Mouse (Mus musculus) brown adipose tissue, adult 24 weeks (tissue): ENCODE measurements around the gene Coro1b. TPM values are rescaled to one million over a fixed set of nuclear protein-coding genes. Genes with fewer than 3 reads are reported as not detected.

Source experiments
- H3K27ac ChIP-seq: fragments of 200-500 bp; replicated peaks from 2 replicates; pipeline ENCODE4 v1.5.1; 2012; ENCODE audit warnings: low read depth, mild to moderate bottlenecking, low read length
- H3K4me1 ChIP-seq: fragments of 200-500 bp; 2 replicates; pipeline ENCODE4 v1.6.1; 2012; ENCODE audit warnings: low read length, mixed read lengths; ENCODE audit not compliant: control insufficient read depth, insufficient read depth, insufficient read length
- H3K4me3 ChIP-seq: fragments of 200-500 bp; 2 replicates; pipeline ENCODE4 v1.5.1; 2012; ENCODE audit warnings: low read depth, mild to moderate bottlenecking, low read length, moderate library complexity; ENCODE audit not compliant: insufficient read depth
- polyA plus RNA-seq: library from polyadenylated mRNA; stranded (reverse); fragments of >200 nt; gene quantifications from 2 replicates; pipeline ENCODE4 v1.2.4, GENCODE M21; 2012; ENCODE audit not compliant: missing spikeins, insufficient read depth, insufficient read length

Coro1b gene
- polyA plus RNA-seq, 1 experiment = 103 TPM

DNA sequence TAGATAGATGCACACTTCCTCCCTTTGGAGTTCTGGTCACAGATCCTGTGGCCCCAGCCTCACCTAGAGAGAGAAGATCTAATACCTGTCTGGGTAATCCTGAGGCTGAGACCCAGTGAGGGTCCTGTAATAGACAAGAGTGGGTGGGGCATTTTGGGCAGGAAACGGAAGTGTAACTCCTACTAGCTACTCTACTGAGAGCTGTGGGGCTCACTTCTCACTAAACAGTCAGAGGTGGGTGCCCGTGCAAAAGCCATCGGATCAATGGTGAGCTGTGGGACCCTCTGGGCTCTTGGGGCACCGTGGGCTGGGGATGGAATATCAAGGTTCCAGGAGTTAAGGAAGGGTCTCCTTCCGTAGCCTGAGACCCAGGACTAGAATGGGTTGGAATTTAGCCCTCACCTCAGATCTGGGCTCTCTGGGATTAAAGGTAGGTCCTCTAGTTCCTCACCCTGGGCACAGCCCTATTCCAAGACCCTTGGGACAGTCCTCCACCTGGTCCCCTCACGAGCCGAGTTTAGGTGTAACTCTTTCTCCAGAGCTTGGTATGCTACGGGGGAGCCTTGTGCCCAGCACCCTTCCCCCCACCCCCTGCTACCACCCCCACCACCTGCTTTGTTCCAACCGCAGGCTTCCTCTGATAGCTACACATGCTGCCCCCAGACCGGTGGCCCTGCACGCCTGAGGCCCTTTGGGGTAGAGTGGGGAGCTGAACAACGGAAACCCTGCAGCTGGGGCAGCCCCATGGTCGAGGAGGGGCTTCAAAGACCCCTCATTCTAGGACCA lies 6.2 kb downstream of the Coro1b start:
- peaks cover 10% of the 10 kb centered on the region for H3K4me1 ChIP-seq
- no peak overlapping the region for H3K27ac ChIP-seq
- H3K4me3 ChIP-seq = 0 out of 2 replicates have a peak overlapping the region, but pooled peaks have one; percentile 2

- Histone ChIP-seq H3K4me1 (peaks cover 5% of the 10 kb centered on the region), H3K27ac (no peak overlapping the region), H3K4me3 (no peak overlapping the region)
These were observed 7.0 kb downstream of the Coro1b start for GRCm38 (mm10) chr19:4155223-4156072.

DNA sequence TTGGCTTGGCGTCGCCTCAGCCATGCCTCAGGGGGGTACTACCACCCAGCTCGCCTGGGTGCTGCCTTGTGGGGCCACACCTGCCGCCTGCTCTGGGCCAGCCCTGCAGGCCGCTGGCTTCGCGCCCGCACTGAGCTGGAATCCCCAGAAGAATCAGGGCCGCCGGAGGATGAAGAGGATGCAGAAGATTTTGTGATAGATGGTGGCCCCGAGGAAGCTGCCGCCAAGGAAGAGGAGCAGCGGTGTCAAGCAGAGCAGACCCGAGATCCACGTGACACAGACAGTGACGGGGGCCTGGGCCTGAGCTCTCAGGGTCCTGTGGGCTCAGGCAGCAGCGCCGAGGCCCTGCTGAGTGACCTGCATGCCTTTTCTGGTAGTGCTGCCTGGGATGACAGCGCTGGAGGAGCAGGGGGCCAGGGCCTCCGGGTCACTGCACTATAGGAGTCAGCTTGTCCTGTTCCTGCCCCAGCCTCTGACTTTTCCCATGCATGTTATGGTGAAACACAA lies 7.7 kb downstream of the Coro1b start:
- Histone ChIP-seq H3K27ac (no peak overlapping the region), H3K4me3 (no peak overlapping the region), H3K4me1 (peaks cover 5% of the 10 kb centered on the region)

DNA sequence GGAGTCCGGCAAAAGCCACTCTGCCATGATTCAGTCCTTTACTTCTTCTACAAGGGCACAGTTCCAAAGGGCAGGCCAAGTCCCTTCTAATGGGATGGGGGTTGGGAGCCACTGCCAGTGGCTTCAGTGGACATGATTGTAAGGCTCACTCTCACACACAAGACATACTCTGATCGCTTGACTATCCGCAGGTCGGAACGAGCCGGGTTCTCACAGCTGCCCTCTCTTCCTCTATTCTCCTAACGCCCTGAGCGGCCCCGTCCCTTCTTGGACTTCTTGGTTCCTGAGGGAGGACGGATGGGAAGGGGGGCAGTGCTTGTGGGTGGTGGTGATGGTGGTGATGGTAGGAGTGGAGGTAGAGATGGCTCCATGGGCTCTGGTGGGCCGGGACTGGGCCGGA lies 8.4 kb downstream of the Coro1b start:
- H3K27ac ChIP-seq = no peak overlapping the region
- peaks cover 5% of the 10 kb centered on the region for H3K4me1 ChIP-seq
- no peak overlapping the region for H3K4me3 ChIP-seq

- Histone ChIP-seq H3K27ac (no peak overlapping the region), H3K4me3 (no peak overlapping the region), H3K4me1 (peaks cover 7% of the 10 kb centered on the region)
These were observed 10.6 kb downstream of the Coro1b start for GRCm38 (mm10) chr19:4159049-4159448.

GRCm38 (mm10) chr19:4162646-4163542 lies 14.5 kb downstream of the Coro1b start, which contains the start of gene Rps6kb2:
Gene Rps6kb2, minus strand, starts transcription at chr19:4163354.
- Histone ChIP-seq H3K27ac (peak within 1 kb of the TSS; percentile 43), H3K4me3 (peak within 1 kb of the TSS; percentile 89), H3K4me1 (peaks cover 7% of the 10 kb centered on the region)

GRCm38 (mm10) chr19:4163543-4163887 lies 15.1 kb downstream of the Coro1b start:
- Histone ChIP-seq H3K4me1 (peaks cover 7% of the 10 kb centered on the region), H3K27ac (peak overlapping the region; percentile 33), H3K4me3 (peak overlapping the region; percentile 57)

DNA sequence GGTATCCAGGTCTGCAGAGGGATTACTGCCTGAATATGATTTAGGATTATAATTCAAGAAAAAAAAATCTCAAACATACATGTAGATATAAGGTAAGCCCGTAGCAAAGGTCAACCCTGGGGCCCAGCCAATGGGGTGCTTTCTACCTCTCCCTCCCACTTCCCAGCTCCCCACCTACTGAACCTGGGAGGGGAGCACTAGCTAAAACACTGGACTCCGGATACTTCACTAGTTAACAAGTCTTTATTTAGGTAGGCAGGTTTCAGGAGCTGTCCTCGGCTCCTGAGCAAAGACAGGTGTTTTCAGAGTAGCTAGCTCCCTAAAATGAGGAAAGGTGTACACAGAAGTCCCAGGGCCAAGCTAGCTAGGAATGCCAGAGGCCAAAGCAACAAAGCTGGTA lies 15.7 kb downstream of the Coro1b start:
- peaks cover 7% of the 10 kb centered on the region for H3K4me1 ChIP-seq
- no peak overlapping the region for H3K4me3 ChIP-seq
- no peak overlapping the region; the same call in 1 of the 2 replicates for H3K27ac ChIP-seq

GRCm38 (mm10) chr19:4164721-4165120 lies 16.3 kb downstream of the Coro1b start:
- H3K4me3 ChIP-seq = no peak overlapping the region
- H3K4me1 ChIP-seq = peaks cover 7% of the 10 kb centered on the region
- no peak overlapping the region for H3K27ac ChIP-seq

DNA sequence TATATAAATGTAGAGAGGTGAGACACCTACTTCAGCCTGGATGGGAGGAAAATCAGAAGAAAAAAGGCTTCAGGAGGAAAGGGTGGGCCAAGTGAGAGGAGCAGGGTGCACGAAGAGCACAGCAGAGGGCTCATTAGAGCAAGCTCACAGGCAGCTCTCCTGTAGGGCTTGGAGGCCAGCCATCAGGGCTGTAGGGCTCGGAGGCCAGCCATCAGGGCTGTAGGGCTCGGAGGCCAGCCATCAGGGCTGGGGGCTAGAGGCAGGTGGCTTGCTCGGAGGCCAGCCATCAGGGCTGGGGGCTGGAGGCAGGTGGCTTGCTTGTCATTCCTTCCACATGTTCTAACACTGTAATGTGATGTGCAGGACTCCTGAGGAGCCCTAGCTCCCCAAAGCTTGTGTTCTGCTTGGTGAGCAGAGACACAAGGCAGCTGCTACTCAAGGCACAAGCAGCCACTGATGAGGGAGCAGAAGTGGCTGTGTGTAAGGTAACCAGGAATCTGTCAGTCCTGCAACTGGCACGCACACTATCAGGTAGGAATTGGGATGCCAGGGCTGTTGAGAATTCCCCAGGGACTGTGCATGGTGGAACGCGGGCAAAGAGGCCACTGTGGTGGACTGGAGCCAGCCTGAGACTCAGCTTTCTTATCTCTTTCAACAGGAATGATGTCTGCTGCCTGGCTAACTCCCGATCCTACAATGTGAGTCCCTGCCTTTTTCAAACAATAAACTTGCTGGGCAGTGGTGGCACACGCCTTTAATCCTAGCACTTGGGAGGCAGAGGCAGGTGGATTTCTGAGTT lies 18.5 kb downstream of the Coro1b start:
- H3K4me3 ChIP-seq = no peak overlapping the region
- H3K4me1 ChIP-seq = peaks cover 18% of the 10 kb centered on the region
- H3K27ac ChIP-seq = no peak overlapping the region

DNA sequence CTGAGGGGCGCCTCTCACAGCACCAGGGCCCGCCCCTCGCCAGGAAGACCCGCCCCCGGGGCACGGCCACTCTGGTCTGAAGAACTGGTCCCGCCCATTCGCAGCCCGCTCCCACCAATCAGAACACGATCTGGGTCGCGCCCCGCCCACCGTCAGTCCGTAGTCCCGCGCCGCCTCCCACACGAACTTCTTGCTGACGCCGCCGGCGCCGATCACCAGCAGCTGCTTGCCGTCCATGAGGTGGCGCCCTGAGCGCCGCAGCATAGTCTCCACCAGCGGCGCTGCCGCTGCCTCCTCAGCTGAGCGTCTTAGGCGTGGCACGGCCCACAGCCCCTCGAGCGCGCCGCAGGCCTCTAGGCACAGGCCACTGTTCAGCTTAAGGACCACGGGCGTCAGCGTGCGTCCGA lies 21.0 kb downstream of the Coro1b start:
- H3K4me3 ChIP-seq = peak overlapping the region; percentile 60
- H3K27ac ChIP-seq = peak overlapping the region; percentile 78
- peaks cover 11% of the 10 kb centered on the region for H3K4me1 ChIP-seq

DNA sequence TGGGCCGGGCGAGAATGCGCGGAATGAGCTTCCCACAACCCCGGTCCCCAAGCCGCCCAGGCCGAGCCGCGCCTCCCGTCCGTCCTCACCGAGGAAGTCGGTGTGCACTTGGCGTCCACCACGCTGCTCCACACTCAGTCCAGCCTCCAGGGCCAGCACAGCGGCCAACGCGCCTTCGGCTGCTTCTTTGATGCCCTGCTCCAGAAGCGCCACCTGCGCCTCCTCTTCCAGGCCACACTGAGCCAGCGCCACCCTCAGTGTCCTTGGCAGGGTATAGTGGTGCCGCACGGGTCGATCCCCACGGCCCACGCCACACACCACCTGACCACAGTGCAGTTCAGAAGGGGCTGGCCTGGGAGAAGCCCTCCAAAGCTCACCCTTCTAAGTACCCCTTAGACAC lies 21.4 kb downstream of the Coro1b start:
- H3K27ac ChIP-seq = peak overlapping the region; percentile 78
- peaks cover 11% of the 10 kb centered on the region for H3K4me1 ChIP-seq
- H3K4me3 ChIP-seq = peak overlapping the region; percentile 60

GRCm38 (mm10) chr19:4170723-4171392 lies 22.4 kb downstream of the Coro1b start:
- Histone ChIP-seq H3K4me1 (peaks cover 11% of the 10 kb centered on the region), H3K27ac (no peak overlapping the region), H3K4me3 (no peak overlapping the region)
